Mouse (Mus musculus) hindbrain, embryonic 16.5 days (tissue): ENCODE measurements at regions not wholly inside any gene's neighbourhood (a gene's known extent, or its start where the extent isn't known, plus 50 kb on each side); places are given as distances from the start of the nearest gene placed in this dataset.

ENCODE experiments used
- ATAC-seq: fragments of 200-750 bp; cut with Nextera tagmentation; 2 replicates; pipeline ENCODE4 v1.8.0; 2017; ENCODE audit warnings: moderate TSS enrichment, moderate library complexity
- H3K27ac ChIP-seq: fragments of 300-500 bp; sonication (generic); 2 replicates; pipeline ENCODE4 v1.5.1; 2014; ENCODE audit warnings: low read depth, mild to moderate bottlenecking, control low read depth, low read length, moderate library complexity
- H3K27me3 ChIP-seq: fragments of 300-500 bp; sonication (generic); replicated peaks from 2 replicates; pipeline ENCODE4 v1.6.1; 2014; ENCODE audit warnings: low read length; ENCODE audit not compliant: control insufficient read depth, insufficient read depth
- H3K36me3 ChIP-seq: fragments of 300-500 bp; sonication (generic); 2 replicates; pipeline ENCODE4 v1.6.1; 2014; ENCODE audit warnings: mild to moderate bottlenecking, low read length, moderate library complexity, mixed read lengths; ENCODE audit not compliant: control insufficient read depth, insufficient read depth
- H3K4me1 ChIP-seq: fragments of 300-500 bp; sonication (generic); 2 replicates; pipeline ENCODE4 v1.6.1; 2014; ENCODE audit warnings: low read depth, low read length; ENCODE audit not compliant: control insufficient read depth, insufficient read depth
- H3K4me2 ChIP-seq: fragments of 300-500 bp; sonication (generic); 2 replicates; pipeline ENCODE4 v1.6.1; 2014; ENCODE audit warnings: mild to moderate bottlenecking, low read length, control low read depth, moderate library complexity
- H3K4me3 ChIP-seq: fragments of 300-500 bp; sonication (generic); 2 replicates; pipeline ENCODE4 v1.5.1; 2014; ENCODE audit warnings: mild to moderate bottlenecking, low read length, control low read depth, moderate library complexity
- H3K9ac ChIP-seq: fragments of 300-500 bp; sonication (generic); 2 replicates; pipeline ENCODE4 v1.6.1; 2014; ENCODE audit warnings: low read depth, mild to moderate bottlenecking, control low read depth, low read length, moderate library complexity
- H3K9me3 ChIP-seq: fragments of 300-500 bp; sonication (generic); 2 replicates; pipeline ENCODE4 v1.6.1; 2014; ENCODE audit warnings: mild to moderate bottlenecking, low read length, moderate library complexity; ENCODE audit not compliant: control insufficient read depth
- WGBS: fragments of 180-500 bp; shearing (Covaris S2); extraction: QIAGEN DNeasy Blood & Tissue Kit; methylation state at CpG from one replicate; pipeline ENCODE4 v1.1.7; 2014; 5-methylcytosine and 5-hydroxymethylcytosine counted together

DNA sequence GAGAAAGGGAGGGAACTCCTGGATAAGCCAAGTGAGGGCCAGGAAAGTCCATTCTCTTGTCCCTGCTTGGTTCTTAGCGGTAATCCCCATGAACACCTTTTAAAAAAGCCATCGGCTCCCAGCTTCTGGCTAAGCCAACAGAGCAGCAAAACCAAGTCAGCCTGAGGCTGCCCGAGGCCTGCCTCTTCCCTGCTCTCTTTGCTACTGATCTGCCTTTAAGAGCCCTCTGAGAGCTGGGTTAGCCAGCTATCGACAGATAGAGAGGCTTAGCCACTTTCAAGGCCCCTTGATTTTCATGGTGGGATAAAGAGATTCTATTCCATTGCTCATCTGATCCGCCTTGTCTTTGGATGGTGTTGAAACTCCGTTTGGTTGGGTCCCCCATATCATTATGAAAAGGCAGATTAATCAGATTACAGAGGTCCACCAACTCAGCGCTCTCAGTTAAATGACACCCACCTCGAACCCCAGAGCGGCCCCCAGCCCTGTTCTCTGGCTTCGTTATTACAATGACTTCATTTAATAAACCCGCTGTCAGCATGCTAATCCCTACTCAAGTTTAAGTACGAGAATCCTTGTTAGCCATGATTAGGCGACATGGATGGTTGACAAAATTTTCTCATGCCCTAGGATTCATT is 66.1 kb downstream of the Slc4a3 start:
- no peak for ATAC-seq
- peaks cover 2% of the 10 kb centered on the region for H3K4me1 ChIP-seq
- peak overlapping the region; percentile 17; the same call in 1 of the 2 replicates for H3K27ac ChIP-seq
- whole genome bisulfite sequencing: 70% methylated on average over 13 of the region's 13 CpGs
- H3K9me3 ChIP-seq: no peaks in the 10 kb centered on the region
- H3K27me3 ChIP-seq: no peaks in the 10 kb centered on the region
- H3K4me2 ChIP-seq: no peak overlapping the region
- no peak overlapping the region for H3K9ac ChIP-seq
- no peak overlapping the region for H3K4me3 ChIP-seq
- no peaks in the 10 kb centered on the region for H3K36me3 ChIP-seq

DNA sequence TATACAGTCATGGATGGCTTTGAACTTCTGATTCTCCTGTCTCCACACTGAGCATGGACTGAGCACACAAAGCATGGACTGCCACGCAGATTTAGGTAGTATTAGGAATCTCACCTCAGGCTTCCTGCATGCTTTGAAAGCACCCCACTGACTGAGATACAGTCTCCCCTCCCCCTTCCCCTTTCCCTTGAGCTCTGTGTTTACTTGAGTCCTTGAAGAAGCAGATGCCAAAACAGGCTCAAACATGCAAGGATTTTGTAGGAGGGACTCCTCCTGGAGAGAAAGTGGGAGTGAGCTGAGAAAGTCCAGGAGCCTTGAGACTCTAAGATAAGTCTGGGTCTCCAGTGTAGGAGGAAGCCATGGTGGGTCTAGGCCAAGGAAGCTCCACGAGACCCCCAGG is 67.1 kb downstream of the Slc4a3 start:
- peaks cover 2% of the 10 kb centered on the region for H3K4me1 ChIP-seq
- no peak overlapping the region for H3K4me2 ChIP-seq
- H3K36me3 ChIP-seq: no peaks in the 10 kb centered on the region
- no peak overlapping the region for H3K27ac ChIP-seq
- no peaks in the 10 kb centered on the region for H3K27me3 ChIP-seq
- no peak overlapping the region for H3K9ac ChIP-seq
- H3K9me3 ChIP-seq: no peaks in the 10 kb centered on the region
- no peak overlapping the region for H3K4me3 ChIP-seq
- no peak for ATAC-seq
- 73% methylated on average over 2 of the region's 2 CpGs for WGBS

DNA sequence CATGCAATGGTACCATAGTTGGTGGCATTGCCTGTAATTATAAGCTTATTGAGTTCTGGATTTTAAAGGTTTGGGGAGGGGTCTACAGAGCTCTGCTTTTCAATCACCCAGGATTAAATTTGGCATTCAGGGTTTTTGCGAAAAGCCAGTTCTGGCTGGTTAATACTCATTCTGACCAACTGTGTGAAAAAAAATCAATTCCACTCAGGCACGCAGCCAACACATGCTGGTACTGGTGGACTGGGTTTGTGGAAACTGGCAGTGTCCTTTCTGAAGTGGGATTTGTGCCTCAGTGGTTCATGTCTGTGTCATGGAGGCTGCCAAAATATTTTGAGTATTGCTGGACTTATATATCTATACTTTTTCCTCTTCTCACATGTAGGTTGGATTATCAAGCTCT is 70.9 kb downstream of the Slc4a3 start:
- H3K27ac ChIP-seq: no peak overlapping the region
- H3K9me3 ChIP-seq: no peaks in the 10 kb centered on the region
- no peak overlapping the region for H3K9ac ChIP-seq
- H3K4me1 ChIP-seq: no peaks in the 10 kb centered on the region
- H3K36me3 ChIP-seq: no peaks in the 10 kb centered on the region
- no peak overlapping the region for H3K4me3 ChIP-seq
- no peaks in the 10 kb centered on the region for H3K27me3 ChIP-seq
- 66% methylated on average over 2 of the region's 2 CpGs for WGBS
- no peak overlapping the region for H3K4me2 ChIP-seq
- no peak for ATAC-seq

DNA sequence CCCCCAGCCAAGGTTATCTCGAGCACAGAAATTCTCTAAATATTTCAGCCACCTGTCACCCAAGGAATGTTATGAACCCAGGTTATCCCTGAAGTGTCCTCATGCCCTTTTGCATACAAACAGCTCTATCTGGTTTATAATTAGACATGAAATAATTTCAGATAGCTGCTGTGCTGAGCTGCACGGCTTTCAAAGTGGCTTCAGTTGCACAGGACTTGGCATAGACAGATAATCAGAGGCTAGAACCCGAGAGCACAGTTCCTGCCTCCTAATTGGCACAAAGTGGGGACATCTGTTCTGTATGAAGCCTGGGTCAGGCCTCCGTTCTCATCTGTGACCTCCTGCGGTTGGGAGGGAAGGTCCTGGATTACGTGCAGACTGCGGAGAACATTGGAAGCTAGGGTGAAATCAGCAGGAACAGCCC is 72.3 kb downstream of the Slc4a3 start:
- no peaks in the 10 kb centered on the region for H3K9me3 ChIP-seq
- H3K27me3 ChIP-seq: no peaks in the 10 kb centered on the region
- WGBS: 53% methylated on average over 7 of the region's 7 CpGs
- no peak overlapping the region for H3K4me2 ChIP-seq
- H3K36me3 ChIP-seq: no peaks in the 10 kb centered on the region
- H3K9ac ChIP-seq: no peak overlapping the region
- H3K4me1 ChIP-seq: no peaks in the 10 kb centered on the region
- no peak for ATAC-seq
- no peak overlapping the region for H3K4me3 ChIP-seq
- H3K27ac ChIP-seq: no peak overlapping the region

DNA sequence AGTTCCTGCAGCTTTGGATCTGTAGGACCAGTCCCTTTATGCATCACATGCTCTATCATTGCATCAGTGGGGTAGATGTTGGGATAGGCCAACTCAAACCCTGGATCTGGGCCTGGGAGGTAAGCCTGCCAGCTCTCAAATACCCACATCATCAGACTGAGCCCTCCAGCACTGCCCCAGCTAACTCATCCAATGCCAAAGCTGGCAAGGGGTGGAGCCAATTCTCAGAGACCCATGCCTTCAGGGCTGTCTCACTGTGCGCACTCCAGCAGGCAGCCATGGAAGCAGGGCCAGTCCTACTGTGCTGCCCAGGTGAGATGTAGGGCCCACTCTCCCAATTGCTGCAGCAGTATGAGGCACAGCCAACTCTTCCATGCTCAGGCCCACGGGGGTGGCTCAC is 84.2 kb downstream of the Slc4a3 start:
- 91% methylated on average over 2 of the region's 2 CpGs for WGBS
- no peak for ATAC-seq
- no peaks in the 10 kb centered on the region for H3K4me1 ChIP-seq
- H3K27ac ChIP-seq: no peak overlapping the region
- no peaks in the 10 kb centered on the region for H3K36me3 ChIP-seq
- no peak overlapping the region for H3K4me2 ChIP-seq
- H3K4me3 ChIP-seq: no peak overlapping the region
- no peaks in the 10 kb centered on the region for H3K27me3 ChIP-seq
- no peaks in the 10 kb centered on the region for H3K9me3 ChIP-seq
- H3K9ac ChIP-seq: no peak overlapping the region

DNA sequence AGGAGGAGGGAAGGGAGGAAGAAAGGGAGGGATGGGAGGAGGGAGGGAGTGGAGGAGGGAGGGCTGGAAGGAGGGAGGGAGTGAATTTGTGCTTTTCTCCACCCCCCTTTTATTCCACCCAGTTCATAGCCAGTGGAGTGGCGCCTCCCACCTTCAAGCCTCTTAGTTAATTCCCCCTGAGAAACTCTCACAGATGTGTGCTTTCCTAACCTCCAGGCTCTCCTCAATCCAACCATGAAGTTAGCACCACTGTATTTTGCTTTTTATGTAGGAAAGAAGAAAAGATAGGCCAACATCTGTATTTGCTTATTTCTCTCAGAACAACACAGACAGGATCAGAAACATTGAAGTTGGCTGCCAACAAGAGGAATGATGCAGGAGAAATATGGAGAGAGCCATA is 85.7 kb downstream of the Slc4a3 start:
- no peaks in the 10 kb centered on the region for H3K9me3 ChIP-seq

GRCm38 (mm10) chr1:75635591-75635990 is 89.5 kb downstream of the Slc4a3 start:
- WGBS: 82% methylated on average over 4 of the region's 4 CpGs
- no peaks in the 10 kb centered on the region for H3K9me3 ChIP-seq
- no peak overlapping the region for H3K27ac ChIP-seq
- H3K27me3 ChIP-seq: no peaks in the 10 kb centered on the region
- ATAC-seq: no peak
- H3K4me1 ChIP-seq: no peaks in the 10 kb centered on the region
- no peak overlapping the region for H3K4me2 ChIP-seq
- no peaks in the 10 kb centered on the region for H3K36me3 ChIP-seq
- no peak overlapping the region for H3K4me3 ChIP-seq
- no peak overlapping the region for H3K9ac ChIP-seq

More for the DNA sequence above, 85.7 kb downstream of the Slc4a3 start:
- no peak for ATAC-seq
- H3K4me1 ChIP-seq: no peaks in the 10 kb centered on the region
- H3K9ac ChIP-seq: no peak overlapping the region
- no peak overlapping the region for H3K27ac ChIP-seq
- no peak overlapping the region for H3K4me2 ChIP-seq
- WGBS: 35% methylated on average over 1 of the region's 1 CpGs
- no peaks in the 10 kb centered on the region for H3K36me3 ChIP-seq
- H3K27me3 ChIP-seq: no peaks in the 10 kb centered on the region
- no peak overlapping the region for H3K4me3 ChIP-seq

- H3K9ac ChIP-seq: no peak overlapping the region
- ATAC-seq: no peak
- WGBS: 33% methylated on average over 8 of the region's 8 CpGs
Observed at GRCm38 (mm10) chr1:75639031-75640001, 93.2 kb downstream of the Slc4a3 start.

DNA sequence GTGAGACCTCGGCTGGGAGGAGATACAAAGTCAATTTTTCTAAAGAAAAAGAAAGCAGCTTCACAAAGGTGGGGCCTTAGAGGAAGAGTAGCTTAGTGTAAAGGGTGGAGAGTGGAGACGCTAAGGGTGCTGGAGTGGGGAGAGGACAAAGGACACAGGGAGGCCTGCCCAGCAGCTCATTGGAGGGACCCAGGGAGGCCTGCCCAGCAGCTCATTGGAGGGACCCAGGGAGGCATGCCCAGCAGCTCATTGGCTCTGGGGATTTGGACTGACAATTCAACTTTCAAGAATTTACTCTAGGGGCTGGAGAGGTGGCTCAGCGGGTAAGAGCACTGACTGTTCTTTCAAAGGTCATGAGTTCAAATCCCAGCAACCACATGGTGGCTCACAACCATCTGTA is 96.4 kb downstream of the Slc4a3 start:
- ATAC-seq: no peak
- no peaks in the 10 kb centered on the region for H3K36me3 ChIP-seq
- H3K4me3 ChIP-seq: no peak overlapping the region
- no peak overlapping the region for H3K27ac ChIP-seq
- no peaks in the 10 kb centered on the region for H3K9me3 ChIP-seq
- H3K27me3 ChIP-seq: no peaks in the 10 kb centered on the region
- H3K9ac ChIP-seq: no peak overlapping the region
- 57% methylated on average over 3 of the region's 3 CpGs for WGBS
- H3K4me2 ChIP-seq: no peak overlapping the region
- no peaks in the 10 kb centered on the region for H3K4me1 ChIP-seq

More at GRCm38 (mm10) chr1:75639031-75640001, 93.2 kb downstream of the Slc4a3 start:
- Histone ChIP-seq H3K27me3 (no peaks in the 10 kb centered on the region), H3K4me3 (no peak overlapping the region), H3K36me3 (no peaks in the 10 kb centered on the region), H3K4me1 (no peaks in the 10 kb centered on the region), H3K4me2 (no peak overlapping the region), H3K27ac (no peak overlapping the region), H3K9me3 (no peaks in the 10 kb centered on the region)
